Mouse (Mus musculus) cerebellum, adult 11-12 months (tissue): ENCODE measurements at regions not wholly inside any gene's neighbourhood (a gene's known extent, or its start where the extent isn't known, plus 50 kb on each side); places are given as distances from the start of the nearest gene placed in this dataset.

Experiments
- DNase-seq: peaks from one replicate; pipeline ENCODE4 v3.0.0; 2022

DNA sequence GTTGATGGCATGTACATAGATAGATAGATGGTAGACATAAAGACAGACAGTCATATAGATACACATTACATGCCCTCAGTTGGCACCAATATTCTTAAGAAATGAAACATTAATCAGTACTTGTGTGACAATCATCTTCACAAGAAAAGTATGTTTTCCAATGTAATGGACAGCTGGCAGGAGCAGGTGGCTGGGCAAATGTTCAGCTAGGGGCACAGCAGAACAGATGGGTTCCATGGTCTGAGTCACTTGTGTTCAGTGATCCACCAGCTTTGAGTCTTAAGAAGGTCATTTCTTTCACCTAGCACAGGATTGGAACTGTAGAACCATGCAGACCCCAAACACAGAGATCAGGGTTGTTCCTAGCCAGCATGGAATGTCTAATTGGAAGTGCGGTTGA is 2631.2 kb upstream of the 5930422O12Rik start:
- peak; percentile 32 for DNase-seq

GRCm38 (mm10) chr8:30817028-30817427 is 2611.5 kb upstream of the 5930422O12Rik start:
- DNase-seq = no peak

DNA sequence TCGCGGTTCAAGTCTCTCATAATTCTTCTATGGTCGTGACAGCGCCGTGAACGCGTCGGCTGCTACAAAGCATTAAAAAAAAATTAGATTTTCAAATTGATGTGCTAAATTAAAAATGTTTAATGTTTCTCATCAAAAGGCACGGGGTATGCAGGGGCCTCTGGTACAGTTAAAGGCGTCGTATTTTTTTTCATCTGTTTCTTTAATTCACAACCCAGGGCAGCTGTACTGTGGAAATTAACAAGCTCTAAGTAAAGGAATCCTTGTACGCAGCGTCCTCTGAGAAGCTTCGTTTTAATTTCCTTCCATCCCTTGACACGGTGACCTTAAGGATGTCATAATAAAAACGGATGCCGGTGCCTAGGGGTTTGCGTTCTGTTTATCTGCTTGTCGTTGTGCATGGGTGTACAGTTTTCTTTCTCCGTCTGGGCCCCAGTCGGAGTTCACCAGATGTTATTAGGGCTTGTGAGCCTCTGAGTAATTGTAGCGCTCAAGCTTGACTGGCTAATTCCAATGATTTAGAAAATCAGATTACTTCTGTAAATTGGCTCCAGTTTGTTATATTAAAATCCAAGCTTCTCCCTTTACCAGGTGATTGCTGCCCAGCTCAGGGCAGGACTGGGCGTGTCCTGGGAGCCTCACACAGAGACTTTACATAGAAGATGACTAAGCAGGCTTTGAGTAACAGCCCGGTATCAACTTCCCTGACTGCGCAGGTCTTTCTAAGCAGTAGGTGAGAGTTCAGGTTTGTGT is 2605.5 kb upstream of the 5930422O12Rik start:
- DNase-seq = no peak

DNA sequence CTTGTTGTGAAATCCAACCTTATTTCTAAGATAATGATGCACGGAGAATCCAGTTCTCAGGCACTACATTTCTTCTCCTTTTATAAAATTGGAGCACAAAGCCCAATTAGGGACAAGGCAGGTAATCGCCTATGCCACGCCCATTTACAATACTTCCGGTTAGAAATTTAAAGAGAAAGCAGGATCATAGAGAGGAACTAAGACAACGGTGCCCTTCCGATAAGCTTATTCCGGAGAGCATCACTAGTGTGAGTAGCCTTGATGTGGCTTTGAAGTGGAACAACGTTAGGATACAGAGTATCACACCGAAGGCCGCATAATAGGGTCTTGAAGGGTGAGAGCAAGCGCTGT is 2604.9 kb upstream of the 5930422O12Rik start:
- no peak for DNase-seq

- DNase-seq = no peak
Measured at GRCm38 (mm10) chr8:30826021-30826420, 2602.5 kb upstream of the 5930422O12Rik start.

DNA sequence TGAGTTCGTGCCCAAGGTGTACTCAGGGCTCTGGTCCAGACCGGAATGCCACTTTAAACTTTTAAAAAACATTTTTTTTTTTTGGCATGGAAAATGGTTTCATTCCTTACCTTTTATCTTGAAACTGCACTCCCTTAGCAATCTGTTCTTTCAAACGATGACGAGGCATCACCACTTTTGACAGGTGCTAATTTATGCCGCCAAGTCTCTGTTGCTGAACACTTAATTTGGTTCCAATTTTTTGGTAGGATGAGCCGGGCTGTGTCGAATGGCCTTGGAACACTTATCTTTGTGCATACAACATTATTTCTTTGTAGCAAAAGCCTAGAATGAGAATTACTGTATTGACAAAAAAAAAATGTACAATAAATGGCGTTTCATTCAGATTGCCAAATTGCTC is 2590.5 kb upstream of the 5930422O12Rik start:
- DNase-seq = no peak

DNA sequence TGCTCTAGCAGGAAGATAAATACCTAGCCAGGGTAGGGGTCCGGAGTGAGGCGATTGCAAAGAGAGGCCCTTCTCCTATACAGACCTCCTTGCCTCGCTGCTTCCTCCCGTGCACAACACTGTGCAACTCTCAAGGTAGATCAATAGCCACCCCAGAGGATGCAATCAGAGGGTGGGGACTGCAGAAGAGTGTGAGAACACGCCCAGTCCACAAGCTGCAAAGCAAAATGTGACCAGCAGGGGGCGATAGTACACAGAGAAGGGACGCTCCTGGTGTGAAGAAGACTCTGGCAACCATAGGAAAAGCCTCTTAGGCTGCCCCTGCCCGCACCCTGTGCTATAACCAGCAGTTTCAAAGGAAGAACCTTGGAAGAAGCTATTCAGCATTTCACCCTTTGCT is 2588.4 kb upstream of the 5930422O12Rik start:
- DNase-seq = peak; percentile 19

DNA sequence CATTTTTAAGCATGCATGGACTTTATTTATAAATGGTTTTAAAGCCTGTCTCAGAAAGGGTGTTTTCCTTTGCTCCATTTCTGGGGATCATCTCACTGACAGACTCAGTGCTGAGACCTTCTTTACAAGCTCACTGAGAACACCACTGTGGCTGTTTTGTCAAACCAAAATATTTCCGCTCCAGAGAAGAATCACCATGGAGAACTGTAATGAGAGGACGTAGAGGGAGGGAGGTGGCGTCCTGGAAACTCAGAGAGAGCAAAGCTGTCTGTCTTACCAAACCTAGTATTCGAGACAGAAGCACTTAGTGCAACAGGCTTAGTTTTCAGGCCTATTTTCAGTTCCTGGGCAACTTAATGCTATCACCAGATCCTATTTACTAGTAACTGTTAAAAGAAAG is 2565.5 kb upstream of the 5930422O12Rik start:
- DNase-seq = peak; percentile 10

- DNase-seq = no peak
Measured at GRCm38 (mm10) chr8:30906044-30906695, 2522.3 kb upstream of the 5930422O12Rik start.

GRCm38 (mm10) chr8:30913664-30914063 is 2514.8 kb upstream of the 5930422O12Rik start:
- DNase-seq = no peak

DNA sequence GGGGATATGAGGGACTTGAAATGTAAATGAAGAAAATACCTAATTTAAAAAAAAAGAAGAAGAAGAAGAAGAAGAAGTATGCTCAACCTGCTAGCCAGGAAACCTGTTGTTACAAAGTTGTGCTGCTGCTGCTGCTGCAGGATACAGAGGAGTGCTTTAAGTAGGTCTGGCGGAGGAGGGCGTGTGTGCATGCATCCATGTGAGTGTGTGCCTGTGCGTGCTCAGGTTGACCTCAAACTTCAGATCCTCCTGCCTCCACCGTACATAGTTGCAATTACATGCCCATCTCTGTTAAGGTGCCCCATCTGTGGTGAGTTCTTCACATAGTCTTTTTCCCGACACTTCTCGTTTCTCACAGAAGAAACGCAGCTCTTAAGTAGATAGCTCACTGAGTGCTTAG is 2513.4 kb upstream of the 5930422O12Rik start:
- no peak for DNase-seq

- DNase-seq = no peak
Measured at GRCm38 (mm10) chr8:30915601-30916171, 2512.8 kb upstream of the 5930422O12Rik start.

DNA sequence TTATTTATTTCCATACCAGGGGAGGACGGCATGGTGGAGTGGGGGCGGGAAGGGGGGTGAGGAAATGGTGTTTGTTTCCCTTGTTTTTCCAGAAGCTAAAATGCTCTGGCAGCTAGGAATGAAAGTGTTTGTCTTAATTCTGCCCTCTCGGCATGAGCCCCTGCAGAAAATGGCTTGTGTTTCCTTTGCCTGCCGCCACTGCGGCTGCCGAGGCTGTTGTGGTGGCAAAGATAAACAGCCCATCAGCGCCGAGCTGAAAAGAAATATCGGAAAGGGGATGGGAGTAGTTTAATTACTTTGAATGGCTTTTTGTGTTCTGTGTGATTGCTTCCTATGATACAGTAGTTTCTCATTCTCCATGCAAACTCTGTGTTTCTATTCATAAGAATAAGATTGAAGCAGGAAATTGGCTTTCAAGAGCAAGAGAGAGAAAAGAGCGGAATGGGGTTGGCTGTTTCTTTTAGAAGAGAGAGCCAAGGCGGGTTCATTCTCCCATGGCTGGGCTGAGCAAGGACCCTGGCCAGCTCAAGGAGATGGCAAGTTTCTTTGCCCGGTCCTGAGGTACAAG is 2512.2 kb upstream of the 5930422O12Rik start:
- no peak for DNase-seq

GRCm38 (mm10) chr8:30921451-30921850 is 2507.1 kb upstream of the 5930422O12Rik start:
- no peak for DNase-seq

DNA sequence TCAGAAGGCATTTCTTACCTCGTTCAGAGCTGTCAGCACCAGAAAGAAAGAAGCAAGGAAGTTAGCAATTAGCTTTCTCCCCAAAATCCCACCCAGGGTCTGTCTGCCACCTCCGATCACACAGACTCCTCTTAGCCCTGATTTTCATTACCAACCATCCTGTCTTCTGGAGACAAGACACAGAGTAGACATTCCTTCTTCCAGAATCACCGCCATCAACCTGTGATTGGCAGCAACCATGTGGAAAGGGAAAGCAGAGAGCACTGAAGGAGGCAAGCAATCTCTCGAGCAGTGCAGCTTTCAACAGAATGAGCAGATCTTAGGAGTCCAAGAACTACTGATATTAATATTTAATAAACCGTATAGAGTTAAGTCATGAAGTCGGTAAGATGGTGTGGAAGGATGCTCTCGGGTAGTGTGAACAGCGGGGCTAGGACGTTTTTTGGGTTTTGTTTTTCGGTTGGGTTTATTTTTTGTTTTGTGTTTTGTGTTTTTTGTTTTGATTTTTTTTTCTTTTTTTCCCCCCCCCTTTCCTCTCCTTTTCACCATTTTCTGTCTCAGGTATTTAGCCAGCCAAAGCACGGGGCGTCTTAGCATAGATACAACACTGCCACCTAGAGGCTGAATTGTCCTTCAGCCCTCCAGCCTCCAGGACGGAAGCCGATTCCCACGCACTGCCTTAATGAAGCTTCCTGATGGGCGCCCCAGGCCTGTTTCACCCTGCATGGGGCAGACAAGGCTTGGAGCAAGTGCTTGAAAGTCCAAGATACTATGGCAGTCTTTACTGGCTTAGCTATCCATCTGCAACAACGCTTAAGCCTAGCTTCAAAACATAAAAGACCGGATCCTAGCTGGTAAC is 2505.0 kb upstream of the 5930422O12Rik start:
- DNase-seq = peak; percentile 50

GRCm38 (mm10) chr8:30924160-30924534 is 2504.4 kb upstream of the 5930422O12Rik start:
- no peak for DNase-seq

GRCm38 (mm10) chr8:30924656-30925055 is 2503.9 kb upstream of the 5930422O12Rik start:
- no peak for DNase-seq

GRCm38 (mm10) chr8:30937449-30938075 is 2490.9 kb upstream of the 5930422O12Rik start:
- no peak for DNase-seq

DNA sequence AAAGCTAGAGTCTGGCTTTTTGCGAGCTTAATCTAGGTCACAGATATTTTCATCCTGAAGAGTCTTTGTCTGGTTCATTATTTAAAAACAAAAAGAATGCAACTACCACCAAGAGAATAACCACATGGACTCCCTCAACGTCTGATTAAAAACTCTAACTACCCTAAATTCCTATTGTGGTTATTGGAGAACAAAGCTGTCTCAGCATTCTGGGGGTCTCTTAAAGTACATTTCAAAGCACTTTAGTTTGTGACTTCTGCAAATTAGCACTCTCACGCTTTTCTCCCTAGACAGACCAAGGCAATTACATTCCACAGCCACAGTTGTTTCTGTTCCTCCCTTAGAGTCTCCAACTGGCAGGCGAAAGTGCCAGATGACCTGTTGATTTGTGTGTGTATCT is 2487.6 kb upstream of the 5930422O12Rik start:
- DNase-seq = no peak

GRCm38 (mm10) chr8:30941511-30942175 is 2486.9 kb upstream of the 5930422O12Rik start:
- DNase-seq = no peak

DNA sequence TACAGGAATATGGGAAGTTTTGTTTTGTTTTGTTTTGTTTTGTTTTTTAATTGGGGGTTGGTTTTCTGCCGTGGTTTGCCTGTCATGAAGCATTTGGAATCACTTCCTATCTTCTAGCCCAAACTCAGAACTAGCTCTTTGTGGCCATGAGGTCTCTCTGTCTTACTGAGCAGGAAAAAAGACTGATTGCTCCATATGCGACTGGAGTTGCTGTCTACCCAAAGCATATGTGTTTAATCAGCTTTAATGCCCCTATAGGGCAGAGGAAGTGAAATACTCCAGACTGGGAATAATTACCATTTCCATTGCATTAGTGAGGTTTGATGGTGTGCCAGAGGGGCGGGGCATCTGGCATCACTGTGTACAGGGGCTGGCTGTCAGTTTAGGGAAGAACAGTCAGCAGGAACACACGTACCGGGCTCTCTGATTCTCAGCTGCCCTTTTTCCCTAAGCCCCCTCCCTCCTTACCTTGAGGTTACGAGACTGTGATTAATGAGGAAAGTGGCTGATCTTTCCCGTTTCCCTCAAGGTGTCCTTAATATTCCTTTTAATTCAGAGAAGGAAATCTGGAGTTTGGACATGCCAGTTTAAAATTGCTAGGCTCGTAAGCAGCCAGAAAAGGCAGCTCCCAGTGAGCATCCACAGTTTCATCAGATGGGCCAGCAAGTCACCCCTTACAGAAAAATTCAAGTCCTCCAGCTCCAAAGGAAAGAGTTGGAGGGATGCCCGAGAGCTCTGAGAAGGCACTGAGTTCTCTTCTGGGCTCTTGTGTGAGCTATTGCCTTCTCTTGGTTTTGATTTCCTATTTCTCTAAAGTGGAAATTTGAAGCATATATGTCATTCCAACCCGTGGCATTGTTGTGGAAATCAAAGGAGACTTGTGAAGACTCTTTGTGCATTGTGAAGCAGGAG is 2482.1 kb upstream of the 5930422O12Rik start:
- no peak for DNase-seq
